Mouse (Mus musculus) activated CD4-positive, CD25-positive, alpha-beta regulatory T cell, adult 4 months (primary cell): ENCODE results near the gene Ddx3x. TPM values are rescaled to one million over a fixed set of nuclear protein-coding genes. Genes with fewer than 3 reads are reported as not detected.
A peak's percentile ranks its signal among the peaks of the same experiment; 100 is the strongest.
"Not testable (repeated sequence)": the region's sequence is repeated elsewhere in the genome, so short reads cannot be mapped to it uniquely, and the experiment has no call there.

Experiments
- ATAC-seq: one replicate; pipeline ENCODE4 v1.8.0; 2017
- polyA plus RNA-seq, 2 experiments: library from polyadenylated mRNA; unstranded; fragments of 100-300 nt; shearing (Covaris generic); gene quantifications; one replicate each; pipeline ENCODE4 v1.2.1; 2017

Gene Ddx3x
- 10 to 100 TPM; 33.9 to 42.2 TPM for polyA plus RNA-seq

DNA sequence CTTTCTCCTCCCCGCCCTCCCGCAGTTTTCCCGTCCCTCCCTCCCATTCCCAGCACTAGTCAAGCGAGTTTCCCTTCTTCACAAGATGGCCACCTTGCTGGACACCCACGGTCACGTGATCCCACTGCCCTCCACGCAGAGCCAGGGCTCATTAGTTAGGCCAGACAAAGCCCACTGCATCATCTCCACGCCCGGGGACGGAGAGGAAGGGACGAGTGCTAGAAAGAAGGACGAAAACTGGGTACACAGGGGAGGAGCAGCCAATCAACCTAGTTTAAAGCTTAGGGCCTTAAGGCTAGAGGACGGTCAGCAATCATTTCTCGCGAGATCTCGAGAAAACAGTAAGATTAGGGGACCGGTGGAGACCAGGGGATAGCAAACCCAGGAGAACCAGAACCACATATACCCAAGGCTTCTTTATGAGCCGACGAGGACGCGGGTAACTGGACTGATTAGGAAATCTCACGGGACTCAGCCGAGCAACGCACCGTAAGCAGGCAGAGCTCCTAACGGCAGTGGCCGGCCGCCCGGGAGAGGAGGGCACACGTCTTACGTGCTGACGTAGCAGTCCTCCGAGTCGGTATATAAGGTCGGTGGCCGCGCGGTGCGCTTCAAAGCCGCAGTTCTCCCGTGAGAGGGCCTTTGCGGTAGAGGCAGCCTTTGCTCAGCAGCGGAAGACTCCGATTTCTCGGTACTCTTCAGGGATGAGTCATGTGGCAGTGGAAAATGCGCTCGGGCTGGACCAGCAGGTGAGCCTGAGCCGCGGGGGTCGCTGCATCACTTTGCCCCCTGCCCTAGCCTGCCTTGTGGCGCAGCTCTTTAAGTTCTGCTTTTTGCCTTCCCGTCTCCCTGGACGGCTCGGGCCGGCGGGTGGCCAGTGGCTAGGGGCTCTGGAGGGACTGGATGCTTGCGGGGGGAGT, at the start of gene Ddx3x:
Ddx3x (plus strand) TSS at position 562 of the 920 bp plus-strand sequence.
- ATAC-seq, result peak; percentile 80

DNA sequence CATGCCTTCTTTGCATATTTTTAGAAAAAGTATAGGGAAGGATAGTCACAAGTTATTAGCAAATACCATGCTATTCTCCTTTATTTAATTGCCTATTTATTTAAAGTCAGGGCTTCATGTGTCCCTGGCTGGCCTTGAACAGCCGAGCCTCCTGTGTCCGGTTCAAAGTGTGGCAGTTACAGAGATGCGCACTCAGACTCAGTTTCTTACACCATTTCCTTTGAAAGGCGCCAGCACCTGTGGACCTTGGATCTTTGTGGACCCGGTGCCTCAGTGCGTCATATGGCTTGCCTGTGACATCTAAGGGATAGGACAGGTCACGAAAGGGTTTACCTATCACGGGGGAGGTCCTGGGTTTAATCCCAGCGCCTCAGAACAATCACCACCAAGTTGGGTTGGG, 49.5 kb upstream of the Ddx3x start:
- no peak for ATAC-seq

DNA sequence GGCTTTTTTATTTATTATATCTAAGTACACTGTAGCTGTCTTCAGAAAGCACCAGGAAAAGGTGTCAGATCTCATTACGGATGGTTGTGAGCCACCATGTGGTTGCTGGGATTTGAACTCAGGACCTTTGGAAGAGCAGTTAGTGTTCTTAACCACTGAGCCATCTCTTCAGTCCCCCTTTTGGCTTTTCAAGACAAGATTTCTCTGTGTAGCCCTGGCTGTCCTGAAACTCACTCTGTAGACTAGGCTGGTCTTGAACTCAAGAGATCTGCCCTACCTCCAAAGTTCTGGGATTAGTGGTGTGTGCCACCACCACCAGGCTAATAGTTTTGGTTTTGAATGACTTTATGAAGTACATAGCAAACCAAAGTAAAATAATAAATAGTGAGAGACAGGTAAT, 47.9 kb upstream of the Ddx3x start:
- not testable (repeated sequence) for ATAC-seq

DNA sequence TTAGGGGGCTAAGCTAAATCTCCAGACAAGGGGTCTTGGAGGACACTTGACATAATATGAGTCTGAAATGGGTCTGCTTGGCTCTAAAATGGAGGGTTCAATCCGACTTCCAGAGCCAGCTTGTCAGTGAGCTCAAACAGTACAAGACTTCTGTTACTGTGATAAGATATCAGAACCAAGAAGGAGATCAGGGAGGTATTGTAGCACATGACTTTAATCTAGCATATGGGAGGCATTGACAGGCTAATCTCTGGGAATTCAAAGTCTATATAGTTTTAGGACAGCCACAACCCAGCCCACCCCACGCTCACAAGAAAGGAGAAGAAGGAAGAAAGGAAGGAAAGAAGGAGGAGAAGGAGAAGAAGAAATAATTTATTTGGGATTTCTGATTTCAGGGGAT, 47.1 kb upstream of the Ddx3x start:
- no peak for ATAC-seq

DNA sequence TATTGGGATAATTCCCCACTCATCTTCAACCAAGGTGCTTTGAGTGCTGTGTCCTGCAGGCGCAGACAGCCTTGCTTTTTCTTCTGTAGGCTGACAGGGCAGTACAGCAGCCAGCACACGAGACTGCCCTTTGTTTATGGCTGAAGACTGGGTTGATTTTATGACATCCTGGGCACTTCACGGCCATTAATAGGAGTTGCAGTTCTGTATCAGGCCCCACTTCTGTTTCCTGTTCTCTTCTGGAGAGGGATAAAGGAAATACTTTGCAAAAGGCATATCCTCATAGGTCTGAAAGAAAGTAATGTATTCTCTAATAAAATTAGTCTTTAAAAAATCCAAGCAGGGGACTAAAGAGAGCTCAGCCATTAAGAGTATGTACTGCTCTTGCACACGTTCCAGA, 46.1 kb upstream of the Ddx3x start:
- no peak for ATAC-seq

DNA sequence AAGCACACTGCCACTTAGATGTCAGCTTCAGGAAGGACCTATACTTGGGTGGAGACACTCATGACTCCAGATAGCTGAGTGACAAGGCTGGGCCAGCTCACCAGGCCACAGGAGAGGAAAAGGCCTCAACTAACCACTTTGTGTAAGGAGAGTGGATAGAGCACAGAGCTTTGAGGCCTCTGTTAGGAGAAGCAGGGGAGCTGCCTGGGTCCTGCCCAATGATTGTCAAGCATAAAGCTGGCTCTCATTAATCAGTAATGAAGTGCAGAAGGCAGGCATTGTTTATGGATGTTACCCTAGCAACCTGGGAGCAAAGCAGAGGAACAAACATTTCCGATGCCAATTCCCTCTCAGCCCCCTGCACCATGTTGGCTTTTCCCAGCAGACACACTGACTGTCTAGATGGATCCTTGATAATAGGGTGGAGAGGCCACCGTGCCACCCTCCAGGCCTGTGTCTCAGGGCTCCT, 44.6 kb upstream of the Ddx3x start:
- ATAC-seq, result no peak

DNA sequence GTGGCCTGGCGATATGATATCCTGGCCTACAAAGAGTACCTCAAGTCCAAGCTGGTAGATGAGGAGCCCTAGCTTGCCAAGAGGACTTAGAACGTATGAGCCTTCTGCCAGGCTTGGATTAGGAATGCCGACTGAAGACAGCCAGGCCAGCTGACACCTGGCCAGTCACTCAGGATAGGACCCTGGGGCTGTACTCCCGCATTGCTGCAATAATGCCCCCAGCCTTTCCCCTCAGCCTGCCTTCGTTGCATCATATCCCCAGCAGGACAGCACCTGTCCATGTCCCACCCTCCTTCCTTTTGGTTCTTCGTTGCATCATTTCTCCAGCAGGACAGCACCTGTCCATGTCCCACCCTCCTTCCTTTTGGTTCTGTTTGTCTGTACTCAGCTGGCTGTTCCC, 41.3 kb upstream of the Ddx3x start:
- ATAC-seq, result no peak

DNA sequence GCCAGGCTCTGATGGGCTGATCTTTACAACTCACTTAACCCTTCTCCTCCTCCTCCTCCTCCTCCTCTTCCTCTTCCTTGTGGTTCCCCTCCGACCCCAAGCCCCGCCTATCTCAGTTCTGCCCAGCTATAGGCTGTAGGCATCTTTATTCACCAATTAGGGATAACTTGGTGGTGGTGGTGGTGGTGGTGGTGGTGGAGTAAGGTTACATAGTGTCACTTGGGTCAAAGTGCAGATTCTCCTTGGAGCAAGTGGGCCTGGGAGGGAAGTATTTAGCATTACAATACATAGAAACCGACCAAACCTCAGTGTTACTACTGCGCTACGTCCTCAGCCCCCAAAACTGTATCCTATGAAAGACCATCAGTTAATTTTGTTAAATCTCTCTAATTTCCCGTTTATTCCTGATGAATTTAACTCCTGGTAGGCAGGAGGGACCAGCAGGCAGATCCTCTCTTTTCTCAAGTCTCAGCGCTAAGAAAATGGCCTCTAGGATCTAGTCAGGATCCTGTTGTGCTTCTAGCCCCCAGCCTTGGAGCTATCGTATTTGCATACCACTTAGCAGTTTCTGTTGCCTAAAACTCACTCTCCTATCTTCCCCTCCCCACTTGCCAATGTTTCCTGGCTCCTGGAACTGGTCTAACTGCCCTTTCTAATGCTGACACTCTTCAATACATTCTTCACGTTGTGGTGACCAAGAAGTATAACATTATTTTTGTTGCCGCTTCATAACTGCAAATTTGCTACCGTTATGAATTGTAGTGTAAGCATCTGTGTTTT, 39.9 kb upstream of the Ddx3x start:
- ATAC-seq, result no peak

DNA sequence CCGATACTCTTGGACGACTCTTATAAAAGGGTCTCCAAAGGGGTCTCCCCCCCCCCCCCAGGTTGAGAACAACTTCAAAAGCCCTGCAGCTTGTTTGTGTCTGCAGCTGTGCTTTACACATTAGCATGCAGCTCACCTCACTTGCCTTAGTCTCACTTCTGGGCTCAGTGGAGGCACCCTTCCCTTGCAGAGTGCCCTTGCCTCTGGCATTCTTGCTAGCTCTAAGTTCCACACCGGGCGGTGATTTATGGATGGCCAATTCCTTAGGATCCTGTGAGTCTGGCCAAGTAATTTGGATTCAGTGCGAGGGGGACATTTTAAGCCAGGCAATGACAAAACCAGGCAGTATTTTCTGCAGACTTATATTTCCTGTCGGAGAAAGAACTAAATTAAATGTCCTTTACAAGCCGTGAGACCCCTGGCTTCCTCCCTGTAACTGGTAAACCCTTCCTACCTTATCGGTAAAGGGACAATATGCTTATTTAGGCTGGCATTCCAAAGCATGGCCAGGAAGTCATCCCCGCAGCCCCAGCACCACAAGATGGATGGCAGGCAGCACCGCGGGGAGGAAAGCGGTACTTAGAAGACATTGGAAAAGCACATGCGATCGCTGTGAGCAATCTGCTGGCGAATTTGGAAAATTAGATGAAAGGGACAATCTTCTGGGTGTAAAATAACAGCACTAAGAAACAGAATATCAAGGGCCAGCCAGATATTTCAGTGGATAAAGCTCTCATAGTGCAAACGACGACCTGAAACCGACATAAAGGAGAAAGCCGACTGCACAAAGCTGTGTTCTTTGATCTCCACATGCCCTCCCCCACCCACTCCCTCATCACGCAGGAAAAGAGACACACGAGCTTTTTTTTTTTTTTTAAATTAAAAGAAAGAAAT, 39.1 kb upstream of the Ddx3x start:
- ATAC-seq, result peak; percentile 32

DNA sequence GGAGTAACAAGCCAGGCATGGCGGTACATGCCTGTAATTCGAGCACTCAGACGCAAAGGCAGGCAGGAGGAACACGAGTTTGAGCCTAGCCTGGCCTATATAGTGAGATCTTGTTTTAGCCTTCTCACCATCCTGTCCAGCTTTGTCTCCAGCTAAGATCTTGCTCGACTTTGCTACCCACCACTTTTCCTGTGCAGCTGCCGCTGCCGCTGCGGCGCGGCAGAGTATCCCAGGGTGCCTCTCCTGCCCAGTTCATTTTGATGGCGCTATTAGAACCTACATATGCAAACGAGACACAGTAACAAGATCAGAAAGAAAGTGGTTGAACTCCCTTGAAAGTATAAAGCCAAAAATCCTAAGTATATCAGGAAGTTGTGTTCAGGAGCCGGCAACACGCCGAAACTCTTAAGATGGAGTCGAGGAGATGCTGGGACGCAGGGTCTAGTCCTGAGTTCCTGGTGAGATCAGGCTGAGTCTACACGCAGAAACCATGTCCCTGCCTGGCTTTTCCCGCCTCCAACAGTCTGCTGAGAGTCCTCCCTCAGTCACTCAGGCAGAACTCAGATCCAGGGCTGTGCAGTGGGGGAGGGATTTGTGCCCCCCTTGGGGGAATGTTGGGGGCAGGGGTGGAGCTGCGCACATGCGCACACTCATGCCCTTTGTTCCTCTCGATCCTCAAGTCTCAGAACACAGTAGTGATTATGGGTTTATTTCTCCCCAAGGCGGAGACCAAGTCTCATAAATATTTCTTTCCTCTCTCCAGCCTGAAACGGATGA, 38.3 kb upstream of the Ddx3x start:
- ATAC-seq, result peak; percentile 47

DNA sequence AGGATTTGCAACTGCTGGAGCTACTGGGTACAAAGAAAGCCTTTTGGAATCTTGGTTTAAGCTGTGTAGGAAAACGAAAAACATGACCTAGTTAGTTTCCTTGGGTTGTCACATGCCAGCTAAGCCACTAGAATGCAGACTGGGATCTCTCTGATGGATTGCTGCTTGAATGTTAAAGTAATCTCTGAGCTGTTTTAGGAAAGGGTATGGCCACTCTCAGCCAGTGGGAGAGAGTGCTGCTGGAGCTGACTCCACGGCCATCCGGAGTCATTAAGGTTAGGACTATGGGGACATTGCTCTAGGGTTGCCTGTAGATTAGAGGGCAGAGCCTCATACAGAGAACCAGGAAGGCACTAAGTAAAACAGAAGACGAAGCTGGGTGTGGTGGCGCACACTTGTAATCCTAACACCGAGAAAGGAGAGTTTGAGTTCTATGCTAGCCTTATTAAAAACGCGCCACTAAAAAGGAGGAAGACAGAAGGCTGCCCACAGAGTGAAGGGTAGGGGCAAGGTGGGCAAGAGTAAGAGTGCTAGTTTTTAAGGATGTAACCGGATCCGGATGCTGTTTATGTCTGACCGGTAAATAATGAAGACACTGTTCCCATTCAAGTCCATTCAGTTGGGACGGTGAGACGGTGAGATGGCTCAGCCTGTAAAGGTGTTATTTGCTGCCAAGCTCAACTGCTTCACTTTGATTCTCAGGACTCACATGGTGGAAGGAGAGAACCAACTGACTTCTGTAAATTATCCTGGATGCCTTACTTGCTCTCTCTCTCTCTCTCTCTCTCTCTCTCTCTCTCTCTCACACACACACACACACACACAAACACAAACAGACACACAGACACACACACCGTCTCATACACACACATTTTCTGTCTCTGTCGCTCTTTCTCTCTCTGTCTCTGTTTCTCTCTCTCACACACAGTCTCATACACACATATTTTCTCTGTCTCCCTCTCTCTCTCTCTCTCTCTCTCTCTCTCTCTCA, 37.3 kb upstream of the Ddx3x start:
- no peak for ATAC-seq

DNA sequence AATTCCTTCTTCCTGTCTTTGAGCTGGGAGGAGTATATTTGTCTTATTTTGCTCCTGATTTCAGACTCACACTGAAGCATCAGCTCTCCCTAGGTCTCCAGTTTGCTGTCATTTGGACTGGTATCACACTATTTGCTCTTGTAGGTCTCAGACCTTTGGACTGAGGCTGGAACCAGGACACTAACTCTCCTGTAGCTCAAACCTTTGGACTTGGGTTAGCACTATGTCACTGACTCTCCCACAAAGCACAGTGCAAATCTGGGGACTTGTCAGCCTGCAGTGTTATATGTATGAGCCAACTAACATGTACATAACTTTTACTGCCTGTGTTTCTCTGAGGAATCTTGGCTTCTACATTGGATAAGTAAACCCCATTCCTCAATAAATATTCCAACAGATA, 36.2 kb upstream of the Ddx3x start:
- no peak for ATAC-seq

DNA sequence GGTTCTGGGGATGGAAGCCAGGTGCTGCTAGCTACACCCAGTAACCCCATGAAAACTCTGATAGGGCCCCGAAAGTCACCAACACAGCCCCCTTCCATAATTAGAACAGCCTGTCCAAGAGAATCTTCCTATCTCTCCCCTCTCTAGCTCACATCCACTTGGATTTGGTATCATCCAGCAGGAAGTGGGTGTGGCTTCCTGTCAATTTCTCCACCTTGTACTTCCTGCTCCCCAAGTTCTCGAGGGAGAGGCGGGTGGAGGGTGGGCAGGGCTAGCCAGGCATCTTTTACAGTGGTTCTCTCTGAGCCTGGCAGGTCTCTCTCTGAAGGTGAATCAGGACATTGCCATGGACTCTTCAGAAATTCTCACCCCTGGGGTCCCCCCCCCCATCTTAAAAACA, 35.7 kb upstream of the Ddx3x start:
- no peak for ATAC-seq

DNA sequence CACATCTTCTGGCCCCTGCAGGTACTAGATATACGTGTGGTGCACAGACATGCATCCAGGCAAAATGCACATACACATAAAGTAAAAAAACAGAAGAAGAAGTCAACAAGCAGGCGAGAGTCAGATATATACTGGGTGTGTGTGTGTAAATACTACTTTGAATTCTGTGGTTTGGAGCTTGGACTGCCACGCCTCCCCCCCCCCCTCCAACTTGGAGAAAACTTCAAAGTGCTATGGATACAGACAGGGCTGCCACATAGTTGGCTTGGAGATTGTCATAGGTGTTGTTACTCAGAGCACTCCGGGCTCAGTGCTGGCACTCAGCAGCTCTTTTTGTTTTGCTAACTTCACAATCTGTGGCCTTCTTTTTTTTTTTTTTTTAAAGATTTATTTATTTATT, 29.1 kb upstream of the Ddx3x start:
- no peak for ATAC-seq

DNA sequence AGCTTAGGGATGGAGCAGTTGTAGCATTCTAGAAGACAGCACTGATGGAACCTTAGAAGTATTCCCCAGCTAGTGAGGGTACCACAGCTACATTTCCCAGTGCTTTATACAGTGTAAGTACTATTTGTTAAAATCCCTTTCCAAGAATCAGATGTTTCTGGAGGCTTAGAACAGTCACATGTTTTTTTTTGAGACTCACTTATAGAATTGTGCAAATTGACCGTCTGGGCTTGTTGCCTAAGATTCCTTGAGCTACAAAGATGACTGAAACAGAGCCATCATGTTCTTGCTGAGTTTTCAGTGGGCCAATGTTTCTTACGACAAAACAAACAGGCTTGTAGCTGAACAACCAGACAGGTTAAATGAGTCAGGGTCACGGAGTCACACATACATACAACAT, 26.5 kb upstream of the Ddx3x start:
- no peak for ATAC-seq

DNA sequence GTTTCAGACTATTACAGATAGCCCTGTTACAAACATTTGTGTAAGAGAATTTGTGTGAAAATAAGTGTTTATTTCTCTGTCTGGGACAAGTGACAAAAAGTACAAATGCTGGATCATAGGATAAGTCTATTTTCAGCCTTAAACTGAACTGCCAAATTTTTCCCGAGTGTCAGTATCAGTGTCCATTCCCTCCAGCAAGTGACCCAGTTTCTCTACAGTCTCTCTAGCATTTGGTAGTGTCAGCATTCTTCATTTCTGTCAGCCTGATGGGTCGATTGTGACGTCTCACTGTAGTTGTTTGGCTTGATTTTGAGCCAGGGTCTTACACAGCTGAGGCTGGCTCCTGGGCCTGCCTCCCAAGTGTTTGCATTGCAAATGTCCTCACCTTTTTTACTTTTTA, 17.4 kb upstream of the Ddx3x start:
- no peak for ATAC-seq

DNA sequence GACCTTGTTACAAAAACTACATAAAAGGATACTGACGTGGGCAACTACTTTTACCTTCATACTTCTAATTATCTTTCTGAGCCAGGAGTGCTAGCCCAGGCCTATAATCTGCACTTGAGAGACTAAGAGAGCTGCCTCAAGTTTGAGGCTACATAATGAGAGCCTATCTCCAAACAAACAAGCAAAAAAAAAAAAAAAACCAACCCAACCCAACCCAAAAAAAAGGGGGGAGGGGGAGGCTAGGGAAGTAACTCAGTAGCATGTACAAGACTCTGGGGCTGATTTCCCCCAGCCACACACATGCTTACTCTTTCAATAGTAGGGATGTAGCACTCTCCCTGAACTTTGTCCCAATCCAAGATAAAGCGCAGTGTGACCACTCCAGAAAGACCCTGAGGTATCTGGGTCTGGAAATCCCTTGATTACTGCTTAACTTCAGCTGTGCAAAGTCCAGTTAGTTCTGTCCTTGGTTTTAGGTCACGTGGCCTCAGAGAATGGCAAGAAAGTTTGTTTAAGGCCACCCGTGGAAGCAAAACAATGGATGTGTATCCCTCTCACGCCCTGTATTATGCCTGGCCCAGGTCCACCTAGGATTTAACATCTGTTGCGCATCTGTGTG, 5.1 kb upstream of the Ddx3x start:
- ATAC-seq, result no peak

DNA sequence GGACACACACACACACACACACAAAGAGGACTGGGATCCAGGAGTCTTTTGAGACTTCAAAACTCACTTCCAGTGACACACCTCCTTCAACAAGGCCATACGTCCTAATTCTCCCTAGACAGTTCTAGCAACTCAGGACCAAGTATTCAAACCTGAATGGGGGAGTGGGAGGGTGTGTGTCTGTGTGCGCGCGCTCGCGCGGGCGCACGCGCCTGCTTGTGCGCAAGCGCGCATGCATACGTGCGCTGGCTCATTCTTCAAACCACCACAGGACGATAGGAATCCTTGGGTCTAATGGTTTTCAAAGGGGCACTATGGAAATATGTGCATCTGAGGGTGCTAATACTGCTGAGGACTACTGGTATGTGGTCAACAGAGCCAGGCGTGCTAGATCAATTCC, 1.8 kb upstream of the Ddx3x start:
- ATAC-seq, result no peak

DNA sequence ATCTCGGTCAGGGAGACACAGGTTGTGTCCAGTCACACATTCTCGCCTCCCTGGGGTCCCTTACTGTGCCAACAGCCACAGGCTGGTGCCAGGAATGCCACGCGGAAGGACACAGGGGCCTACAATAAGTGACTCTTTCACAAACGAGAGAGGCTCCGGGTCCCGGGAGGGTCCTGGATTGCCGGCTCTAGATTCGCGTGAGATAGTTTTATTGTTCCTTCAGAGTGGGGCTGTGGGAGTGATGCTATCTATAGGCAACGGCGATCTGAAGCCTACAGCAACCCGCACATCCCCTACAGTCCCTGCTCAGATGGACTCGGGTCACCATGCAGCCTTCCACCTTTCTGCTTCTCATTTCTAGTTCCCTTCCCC, 747 bp upstream of the Ddx3x start:
- no peak for ATAC-seq
